Mouse (Mus musculus) lung, adult 2 months (tissue): ENCODE measurements around the gene Sema5b.

Source experiments
- CTCF ChIP-seq: fragments of 200-500 bp; IDR thresholded peaks from 2 replicates; pipeline ENCODE4 v1.5.1; 2011; ENCODE audit warnings: mild to moderate bottlenecking, low read length, control low read depth; ENCODE audit not compliant: insufficient read depth
- POLR2A ChIP-seq: fragments of 200-500 bp; IDR thresholded peaks from 2 replicates; pipeline ENCODE4 v1.6.1; 2011; ENCODE audit warnings: low read depth, mild to moderate bottlenecking, control low read depth, low read length, borderline replicate concordance; ENCODE audit errors: extremely low read depth

DNA sequence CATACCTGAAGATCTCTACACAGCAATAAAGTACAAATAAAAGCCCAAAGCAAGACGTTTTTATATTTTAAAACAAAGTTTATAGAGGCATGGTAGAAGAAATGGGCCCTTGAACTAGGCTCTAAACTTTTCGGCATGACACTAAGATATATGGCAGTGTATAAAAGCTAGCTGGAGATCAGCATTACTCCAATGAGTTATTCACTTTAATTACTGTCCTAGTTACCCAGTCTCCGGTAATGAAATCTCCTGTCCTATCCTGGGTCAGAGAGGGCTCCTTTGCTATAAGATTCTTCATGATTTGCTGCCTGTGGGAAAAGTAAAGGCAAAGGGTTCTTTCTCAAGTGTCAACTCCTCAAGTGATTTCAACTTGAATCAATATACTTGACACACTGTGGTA is 98.6 kb downstream of the Sema5b start:
- TF ChIP-seq CTCF (no peak), POLR2A (no peak)
